Mouse (Mus musculus): ENCODE measurements around the gene Plekhg3. TPM values are rescaled to one million over a fixed set of nuclear protein-coding genes. Genes with fewer than 3 reads are reported as not detected.

Gene Plekhg3
- polyA plus RNA-seq, 1 experiment from 2014 or later, result 4.3 TPM

- Histone ChIP-seq H3K9ac (ENCODE audit: low read length) (peak overlapping the region; percentile 45; the same call in 1 of the 2 replicates), H3K27ac (replicated peaks; ENCODE audit: low read depth, low read length) (no peak overlapping the region), H3K4me2 (ENCODE audit: low read depth, severe bottlenecking) (no peak overlapping the region), H3K4me1 (ENCODE audit: control insufficient read depth, insufficient read depth, low read length) (no peaks in the 10 kb centered on the region), H3K9me3 (ENCODE audit: control insufficient read depth, low read length) (no peaks in the 10 kb centered on the region), H3K27me3 (ENCODE audit: control insufficient read depth, insufficient read depth, low read length) (no peaks in the 10 kb centered on the region), H3K4me3 (ENCODE audit: low read depth, low read length) (no peak overlapping the region), H3K36me3 (ENCODE audit: control insufficient read depth, insufficient read depth, low read length) (no peaks in the 10 kb centered on the region)
- ATAC-seq (ENCODE audit: insufficient number of reproducible peaks, low FRiP score, low TSS enrichment, low read depth) (no peak), DNase-seq (ENCODE audit: low spot score) (peak; percentile 83)
- 27% methylated on average over 12 of the region's 12 CpGs for WGBS
Measured at GRCm38 (mm10) chr12:76496324-76496723, 34.4 kb upstream of the Plekhg3 start.

- Histone ChIP-seq H3K4me3 (ENCODE audit: low read depth, low read length) (no peak overlapping the region), H3K4me2 (ENCODE audit: low read depth, severe bottlenecking) (no peak overlapping the region), H3K4me1 (ENCODE audit: control insufficient read depth, insufficient read depth, low read length) (no peaks in the 10 kb centered on the region), H3K9me3 (ENCODE audit: control insufficient read depth, low read length) (no peaks in the 10 kb centered on the region), H3K36me3 (ENCODE audit: control insufficient read depth, insufficient read depth, low read length) (no peaks in the 10 kb centered on the region), H3K27ac (replicated peaks; ENCODE audit: low read depth, low read length) (no peak overlapping the region), H3K27me3 (ENCODE audit: control insufficient read depth, insufficient read depth, low read length) (no peaks in the 10 kb centered on the region), H3K9ac (ENCODE audit: low read length) (no peak overlapping the region)
- ATAC-seq (ENCODE audit: insufficient number of reproducible peaks, low FRiP score, low TSS enrichment, low read depth) (no peak), DNase-seq (ENCODE audit: low spot score) (no peak)
- WGBS, result 85% methylated on average over 9 of the region's 9 CpGs
Measured at GRCm38 (mm10) chr12:76499276-76499675, 31.4 kb upstream of the Plekhg3 start.

- H3K27ac ChIP-seq (replicated peaks; ENCODE audit: low read depth, low read length), result no peak overlapping the region
- H3K27me3 ChIP-seq (ENCODE audit: control insufficient read depth, insufficient read depth, low read length), result no peaks in the 10 kb centered on the region
- no peaks in the 10 kb centered on the region for H3K9me3 ChIP-seq (ENCODE audit: control insufficient read depth, low read length)
- H3K4me1 ChIP-seq (ENCODE audit: control insufficient read depth, insufficient read depth, low read length), result no peaks in the 10 kb centered on the region
- 89% methylated on average over 6 of the region's 6 CpGs for WGBS
- H3K4me2 ChIP-seq (ENCODE audit: low read depth, severe bottlenecking), result no peak overlapping the region
- no peak overlapping the region for H3K4me3 ChIP-seq (ENCODE audit: low read depth, low read length)
- ATAC-seq (ENCODE audit: insufficient number of reproducible peaks, low FRiP score, low TSS enrichment, low read depth) (no peak), DNase-seq (ENCODE audit: low spot score) (no peak)
- no peak overlapping the region for H3K9ac ChIP-seq (ENCODE audit: low read length)
- no peaks in the 10 kb centered on the region for H3K36me3 ChIP-seq (ENCODE audit: control insufficient read depth, insufficient read depth, low read length)
Measured at GRCm38 (mm10) chr12:76500055-76500454, 30.6 kb upstream of the Plekhg3 start.

- H3K27me3 ChIP-seq (ENCODE audit: control insufficient read depth, insufficient read depth, low read length), result no peaks in the 10 kb centered on the region
- no peak for ATAC-seq (ENCODE audit: insufficient number of reproducible peaks, low FRiP score, low TSS enrichment, low read depth)
- H3K9me3 ChIP-seq (ENCODE audit: control insufficient read depth, low read length), result no peaks in the 10 kb centered on the region
- no peak overlapping the region for H3K4me3 ChIP-seq (ENCODE audit: low read depth, low read length)
- no peak for DNase-seq (ENCODE audit: low spot score)
- no peaks in the 10 kb centered on the region for H3K4me1 ChIP-seq (ENCODE audit: control insufficient read depth, insufficient read depth, low read length)
- WGBS, result 77% methylated on average over 3 of the region's 3 CpGs
- no peaks in the 10 kb centered on the region for H3K36me3 ChIP-seq (ENCODE audit: control insufficient read depth, insufficient read depth, low read length)
- H3K4me2 ChIP-seq (ENCODE audit: low read depth, severe bottlenecking), result no peak overlapping the region
- no peak overlapping the region for H3K9ac ChIP-seq (ENCODE audit: low read length)
- H3K27ac ChIP-seq (replicated peaks; ENCODE audit: low read depth, low read length), result no peak overlapping the region
Measured at GRCm38 (mm10) chr12:76500896-76501295, 29.8 kb upstream of the Plekhg3 start.

GRCm38 (mm10) chr12:76502981-76503380, 27.7 kb upstream of the Plekhg3 start:
- DNase-seq (ENCODE audit: low spot score), result peak; percentile 30
- Histone ChIP-seq H3K27ac (replicated peaks; ENCODE audit: low read depth, low read length) (no peak overlapping the region), H3K27me3 (ENCODE audit: control insufficient read depth, insufficient read depth, low read length) (no peaks in the 10 kb centered on the region), H3K9ac (ENCODE audit: low read length) (no peak overlapping the region), H3K4me2 (ENCODE audit: low read depth, severe bottlenecking) (no peak overlapping the region), H3K36me3 (ENCODE audit: control insufficient read depth, insufficient read depth, low read length) (no peaks in the 10 kb centered on the region), H3K4me3 (ENCODE audit: low read depth, low read length) (no peak overlapping the region), H3K4me1 (ENCODE audit: control insufficient read depth, insufficient read depth, low read length) (no peaks in the 10 kb centered on the region), H3K9me3 (ENCODE audit: control insufficient read depth, low read length) (no peaks in the 10 kb centered on the region)
- ATAC-seq (ENCODE audit: insufficient number of reproducible peaks, low FRiP score, low TSS enrichment, low read depth), result peak; percentile 35; the same call in 1 of the 2 replicates
- WGBS, result 71% methylated on average over 5 of the region's 5 CpGs

GRCm38 (mm10) chr12:76506522-76506921, 24.2 kb upstream of the Plekhg3 start:
- Histone ChIP-seq H3K36me3 (ENCODE audit: control insufficient read depth, insufficient read depth, low read length) (no peaks in the 10 kb centered on the region), H3K4me3 (ENCODE audit: low read depth, low read length) (no peak overlapping the region), H3K27me3 (ENCODE audit: control insufficient read depth, insufficient read depth, low read length) (no peaks in the 10 kb centered on the region), H3K27ac (replicated peaks; ENCODE audit: low read depth, low read length) (no peak overlapping the region), H3K9me3 (ENCODE audit: control insufficient read depth, low read length) (no peaks in the 10 kb centered on the region), H3K4me1 (ENCODE audit: control insufficient read depth, insufficient read depth, low read length) (no peaks in the 10 kb centered on the region), H3K9ac (ENCODE audit: low read length) (no peak overlapping the region), H3K4me2 (ENCODE audit: low read depth, severe bottlenecking) (no peak overlapping the region)
- DNase-seq (ENCODE audit: low spot score) (no peak), ATAC-seq (ENCODE audit: insufficient number of reproducible peaks, low FRiP score, low TSS enrichment, low read depth) (no peak)
- WGBS, result 52% methylated on average over 2 of the region's 2 CpGs

- no peaks in the 10 kb centered on the region for H3K27me3 ChIP-seq (ENCODE audit: control insufficient read depth, insufficient read depth, low read length)
- H3K9me3 ChIP-seq (ENCODE audit: control insufficient read depth, low read length), result no peaks in the 10 kb centered on the region
- WGBS, result 62% methylated on average over 5 of the region's 5 CpGs
- ATAC-seq (ENCODE audit: insufficient number of reproducible peaks, low FRiP score, low TSS enrichment, low read depth), result no peak
- H3K9ac ChIP-seq (ENCODE audit: low read length), result no peak overlapping the region
- DNase-seq (ENCODE audit: low spot score), result no peak
- no peak overlapping the region for H3K4me2 ChIP-seq (ENCODE audit: low read depth, severe bottlenecking)
- no peaks in the 10 kb centered on the region for H3K36me3 ChIP-seq (ENCODE audit: control insufficient read depth, insufficient read depth, low read length)
- no peaks in the 10 kb centered on the region for H3K4me1 ChIP-seq (ENCODE audit: control insufficient read depth, insufficient read depth, low read length)
- H3K27ac ChIP-seq (replicated peaks; ENCODE audit: low read depth, low read length), result no peak overlapping the region
- H3K4me3 ChIP-seq (ENCODE audit: low read depth, low read length), result no peak overlapping the region
Measured at GRCm38 (mm10) chr12:76507791-76508190, 22.9 kb upstream of the Plekhg3 start.

GRCm38 (mm10) chr12:76508909-76509440, 21.7 kb upstream of the Plekhg3 start:
- 87% methylated on average over 7 of the region's 7 CpGs for WGBS
- ATAC-seq (ENCODE audit: insufficient number of reproducible peaks, low FRiP score, low TSS enrichment, low read depth), result no peak

GRCm38 (mm10) chr12:76512731-76513130, 18.0 kb upstream of the Plekhg3 start:
- no peak for DNase-seq (ENCODE audit: low spot score)
- WGBS, result 68% methylated on average over 1 of the region's 1 CpGs

More at GRCm38 (mm10) chr12:76508909-76509440, 21.7 kb upstream of the Plekhg3 start:
- DNase-seq (ENCODE audit: low spot score), result no peak
- Histone ChIP-seq H3K27ac (replicated peaks; ENCODE audit: low read depth, low read length) (no peak overlapping the region), H3K27me3 (ENCODE audit: control insufficient read depth, insufficient read depth, low read length) (no peaks in the 10 kb centered on the region), H3K4me3 (ENCODE audit: low read depth, low read length) (no peak overlapping the region), H3K4me1 (ENCODE audit: control insufficient read depth, insufficient read depth, low read length) (no peaks in the 10 kb centered on the region), H3K9ac (ENCODE audit: low read length) (no peak overlapping the region), H3K9me3 (ENCODE audit: control insufficient read depth, low read length) (no peaks in the 10 kb centered on the region), H3K36me3 (ENCODE audit: control insufficient read depth, insufficient read depth, low read length) (no peaks in the 10 kb centered on the region), H3K4me2 (ENCODE audit: low read depth, severe bottlenecking) (no peak overlapping the region)

More at GRCm38 (mm10) chr12:76512731-76513130, 18.0 kb upstream of the Plekhg3 start:
- no peaks in the 10 kb centered on the region for H3K27me3 ChIP-seq (ENCODE audit: control insufficient read depth, insufficient read depth, low read length)
- no peaks in the 10 kb centered on the region for H3K4me1 ChIP-seq (ENCODE audit: control insufficient read depth, insufficient read depth, low read length)
- no peak for ATAC-seq (ENCODE audit: insufficient number of reproducible peaks, low FRiP score, low TSS enrichment, low read depth)
- no peaks in the 10 kb centered on the region for H3K9me3 ChIP-seq (ENCODE audit: control insufficient read depth, low read length)
- H3K9ac ChIP-seq (ENCODE audit: low read length), result no peak overlapping the region
- no peak overlapping the region for H3K4me3 ChIP-seq (ENCODE audit: low read depth, low read length)
- no peaks in the 10 kb centered on the region for H3K36me3 ChIP-seq (ENCODE audit: control insufficient read depth, insufficient read depth, low read length)
- no peak overlapping the region for H3K4me2 ChIP-seq (ENCODE audit: low read depth, severe bottlenecking)
- H3K27ac ChIP-seq (replicated peaks; ENCODE audit: low read depth, low read length), result no peak overlapping the region

Data from limb, embryonic 11.5 days (tissue).